Mouse (Mus musculus): ENCODE data around the gene Eif2b4. TPM values are rescaled to one million over a fixed set of nuclear protein-coding genes. Genes with fewer than 3 reads are reported as not detected.

Gene Eif2b4
- total and polyA plus RNA-seq, 2 experiments = 18.7 to 51.0 TPM

DNA sequence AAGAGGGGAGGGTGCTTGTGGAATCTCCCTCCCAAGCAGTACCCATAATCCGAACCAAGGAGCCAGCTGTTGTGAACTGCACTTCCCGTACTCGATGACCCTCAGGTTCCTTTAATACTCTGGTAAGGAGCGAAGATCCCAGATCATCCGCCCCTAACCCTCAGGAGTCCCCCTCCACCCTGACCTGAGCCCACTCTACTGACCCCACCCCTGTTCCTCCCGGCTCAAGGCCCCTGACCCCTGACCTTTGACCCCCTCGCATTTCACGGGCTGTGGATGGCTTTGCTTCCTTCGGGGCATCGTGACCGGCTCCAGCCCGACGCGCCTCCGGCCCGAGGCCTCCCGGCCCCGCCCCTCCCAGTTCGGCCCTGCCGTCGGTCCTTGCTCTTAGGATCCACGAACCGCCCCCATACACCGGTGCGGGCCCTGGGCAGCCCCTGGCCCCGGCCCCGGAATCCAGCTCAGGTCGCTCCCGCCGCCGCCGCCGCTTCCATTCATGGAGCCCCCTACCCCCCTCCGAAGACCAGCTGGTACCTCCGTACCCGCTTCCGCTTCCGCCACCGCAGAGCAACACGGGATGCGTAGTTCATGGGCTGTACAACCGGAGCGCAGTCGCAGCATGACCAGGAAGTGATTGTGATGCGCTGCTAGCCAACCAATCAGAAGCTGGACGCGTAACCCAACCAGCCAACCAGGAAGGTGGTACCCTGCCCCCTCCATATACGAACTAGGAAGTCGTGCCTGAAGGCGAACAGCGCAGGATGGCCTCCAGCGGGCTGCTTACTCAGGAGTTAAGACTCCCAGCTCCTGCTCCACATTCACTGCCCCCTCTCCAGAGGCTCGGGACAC lies 8.7 kb upstream of the Eif2b4 start, which contains the start of gene Zfp513:
Gene Zfp513 (minus strand): TSS at position 562 of the 849 bp plus-strand sequence.
- H3K79me2 ChIP-seq (ENCODE audit: control insufficient read depth, insufficient read depth, low read length) = peaks cover 7% of the 10 kb centered on the region
- H3K4me1 ChIP-seq (ENCODE audit: control insufficient read depth, insufficient read depth, low read length) = peaks cover 4% of the 10 kb centered on the region
- H3K4me3 ChIP-seq (ENCODE audit: insufficient read depth, low read depth, low read length) = peak within 1 kb of the TSS; percentile 73
- H3K27me3 ChIP-seq (ENCODE audit: control insufficient read depth, insufficient read depth, low read length) = no peaks in the 10 kb centered on the region
- H3K27ac ChIP-seq (replicated peaks; ENCODE audit: insufficient read depth, low read depth, low read length) = peak within 1 kb of the TSS; percentile 81
- peak within 1 kb of the TSS; percentile 81 for H3K9ac ChIP-seq (ENCODE audit: low read depth, low read length)
- DNase-seq (ENCODE audit: extremely low read depth, low read depth, low spot score) = peak; percentile 98
- TF ChIP-seq CTCF (IDR thresholded peaks at IDR 0.05; ENCODE audit: low read depth, low read length) (no peak), POLR2A (IDR thresholded peaks at IDR 0.05; ENCODE audit: extremely low read depth, insufficient read depth, low read length) (peak; percentile 89; the same call in 1 of the 2 replicates)
- H3K36me3 ChIP-seq (ENCODE audit: control insufficient read depth, insufficient read depth, low read length) = peaks cover 37% of the 10 kb centered on the region
- WGBS = 1% methylated on average over 53 of the region's 53 CpGs

GRCm38 (mm10) chr5:31201042-31201741 lies 8.0 kb upstream of the Eif2b4 start:
- no peak for DNase-seq (ENCODE audit: extremely low read depth, low read depth, low spot score)
- H3K27me3 ChIP-seq (ENCODE audit: control insufficient read depth, insufficient read depth, low read length) = no peaks in the 10 kb centered on the region
- H3K4me3 ChIP-seq (ENCODE audit: insufficient read depth, low read depth, low read length) = peak overlapping the region; percentile 73
- peaks cover 40% of the 10 kb centered on the region for H3K36me3 ChIP-seq (ENCODE audit: control insufficient read depth, insufficient read depth, low read length)
- WGBS = 6% methylated on average over 13 of the region's 13 CpGs
- peaks cover 7% of the 10 kb centered on the region for H3K79me2 ChIP-seq (ENCODE audit: control insufficient read depth, insufficient read depth, low read length)
- peak overlapping the region; percentile 81 for H3K27ac ChIP-seq (replicated peaks; ENCODE audit: insufficient read depth, low read depth, low read length)
- H3K4me1 ChIP-seq (ENCODE audit: control insufficient read depth, insufficient read depth, low read length) = peaks cover 4% of the 10 kb centered on the region
- H3K9ac ChIP-seq (ENCODE audit: low read depth, low read length) = peak overlapping the region; percentile 81
- TF ChIP-seq CTCF (IDR thresholded peaks at IDR 0.05; ENCODE audit: low read depth, low read length) (no peak), POLR2A (IDR thresholded peaks at IDR 0.05; ENCODE audit: extremely low read depth, insufficient read depth, low read length) (no peak)

- WGBS = 90% methylated on average over 27 of the region's 27 CpGs
- Histone ChIP-seq H3K27me3 (ENCODE audit: control insufficient read depth, insufficient read depth, low read length) (no peaks in the 10 kb centered on the region), H3K27ac (replicated peaks; ENCODE audit: insufficient read depth, low read depth, low read length) (no peak overlapping the region), H3K36me3 (ENCODE audit: control insufficient read depth, insufficient read depth, low read length) (peaks cover 42% of the 10 kb centered on the region), H3K4me3 (ENCODE audit: insufficient read depth, low read depth, low read length) (no peak overlapping the region), H3K9ac (ENCODE audit: low read depth, low read length) (no peak overlapping the region), H3K4me1 (ENCODE audit: control insufficient read depth, insufficient read depth, low read length) (peaks cover 4% of the 10 kb centered on the region), H3K79me2 (ENCODE audit: control insufficient read depth, insufficient read depth, low read length) (peaks cover 7% of the 10 kb centered on the region)
- DNase-seq (ENCODE audit: extremely low read depth, low read depth, low spot score) = no peak
- no peak for TF ChIP-seq POLR2A (IDR thresholded peaks at IDR 0.05; ENCODE audit: extremely low read depth, insufficient read depth, low read length)
- no peak for TF ChIP-seq CTCF (IDR thresholded peaks at IDR 0.05; ENCODE audit: low read depth, low read length)
Measured at GRCm38 (mm10) chr5:31200327-31200768, 7.1 kb upstream of the Eif2b4 start.

GRCm38 (mm10) chr5:31199893-31200292 lies 6.7 kb upstream of the Eif2b4 start:
- 75% methylated on average over 9 of the region's 9 CpGs for WGBS

GRCm38 (mm10) chr5:31199321-31199892 lies 6.2 kb upstream of the Eif2b4 start:
- peaks cover 40% of the 10 kb centered on the region for H3K36me3 ChIP-seq (ENCODE audit: control insufficient read depth, insufficient read depth, low read length)
- H3K79me2 ChIP-seq (ENCODE audit: control insufficient read depth, insufficient read depth, low read length) = peaks cover 7% of the 10 kb centered on the region
- peaks cover 4% of the 10 kb centered on the region for H3K4me1 ChIP-seq (ENCODE audit: control insufficient read depth, insufficient read depth, low read length)
- no peak overlapping the region for H3K4me3 ChIP-seq (ENCODE audit: insufficient read depth, low read depth, low read length)
- no peak overlapping the region for H3K27ac ChIP-seq (replicated peaks; ENCODE audit: insufficient read depth, low read depth, low read length)
- no peak for DNase-seq (ENCODE audit: extremely low read depth, low read depth, low spot score)
- H3K9ac ChIP-seq (ENCODE audit: low read depth, low read length) = no peak overlapping the region
- no peaks in the 10 kb centered on the region for H3K27me3 ChIP-seq (ENCODE audit: control insufficient read depth, insufficient read depth, low read length)
- 95% methylated on average over 19 of the region's 19 CpGs for WGBS
- TF ChIP-seq POLR2A (IDR thresholded peaks at IDR 0.05; ENCODE audit: extremely low read depth, insufficient read depth, low read length) (no peak), CTCF (IDR thresholded peaks at IDR 0.05; ENCODE audit: low read depth, low read length) (no peak)

More at GRCm38 (mm10) chr5:31199893-31200292, 6.7 kb upstream of the Eif2b4 start:
- H3K36me3 ChIP-seq (ENCODE audit: control insufficient read depth, insufficient read depth, low read length) = peaks cover 41% of the 10 kb centered on the region
- no peak overlapping the region for H3K27ac ChIP-seq (replicated peaks; ENCODE audit: insufficient read depth, low read depth, low read length)
- H3K4me3 ChIP-seq (ENCODE audit: insufficient read depth, low read depth, low read length) = no peak overlapping the region
- peaks cover 7% of the 10 kb centered on the region for H3K79me2 ChIP-seq (ENCODE audit: control insufficient read depth, insufficient read depth, low read length)
- peaks cover 4% of the 10 kb centered on the region for H3K4me1 ChIP-seq (ENCODE audit: control insufficient read depth, insufficient read depth, low read length)
- no peaks in the 10 kb centered on the region for H3K27me3 ChIP-seq (ENCODE audit: control insufficient read depth, insufficient read depth, low read length)
- TF ChIP-seq POLR2A (IDR thresholded peaks at IDR 0.05; ENCODE audit: extremely low read depth, insufficient read depth, low read length) = no peak
- peak; percentile 25; the same call in 1 of the 2 replicates for TF ChIP-seq CTCF (IDR thresholded peaks at IDR 0.05; ENCODE audit: low read depth, low read length)
- H3K9ac ChIP-seq (ENCODE audit: low read depth, low read length) = no peak overlapping the region
- no peak for DNase-seq (ENCODE audit: extremely low read depth, low read depth, low spot score)

All from liver, adult 2 months (tissue).